Mouse (Mus musculus) lung, postnatal 0 days (tissue): Measurements from ENCODE around the gene Cpa5.

Experiments
- CTCF ChIP-seq: IDR thresholded peaks from 2 replicates; pipeline ENCODE4 v1.5.1; 2016; ENCODE audit warnings: antibody characterized with exemption, mild to moderate bottlenecking
- EP300 ChIP-seq: IDR thresholded peaks from 2 replicates; pipeline ENCODE4 v1.6.1; 2016; ENCODE audit warnings: antibody characterized with exemption, mild to moderate bottlenecking, control low read depth

- TF ChIP-seq CTCF (no peak), EP300 (no peak)
Measured at GRCm38 (mm10) chr6:30594364-30594763, 16.4 kb upstream of the Cpa5 start.
